ENCODE assay signal across 9 mouse cellular contexts in the genomic region with DNA sequence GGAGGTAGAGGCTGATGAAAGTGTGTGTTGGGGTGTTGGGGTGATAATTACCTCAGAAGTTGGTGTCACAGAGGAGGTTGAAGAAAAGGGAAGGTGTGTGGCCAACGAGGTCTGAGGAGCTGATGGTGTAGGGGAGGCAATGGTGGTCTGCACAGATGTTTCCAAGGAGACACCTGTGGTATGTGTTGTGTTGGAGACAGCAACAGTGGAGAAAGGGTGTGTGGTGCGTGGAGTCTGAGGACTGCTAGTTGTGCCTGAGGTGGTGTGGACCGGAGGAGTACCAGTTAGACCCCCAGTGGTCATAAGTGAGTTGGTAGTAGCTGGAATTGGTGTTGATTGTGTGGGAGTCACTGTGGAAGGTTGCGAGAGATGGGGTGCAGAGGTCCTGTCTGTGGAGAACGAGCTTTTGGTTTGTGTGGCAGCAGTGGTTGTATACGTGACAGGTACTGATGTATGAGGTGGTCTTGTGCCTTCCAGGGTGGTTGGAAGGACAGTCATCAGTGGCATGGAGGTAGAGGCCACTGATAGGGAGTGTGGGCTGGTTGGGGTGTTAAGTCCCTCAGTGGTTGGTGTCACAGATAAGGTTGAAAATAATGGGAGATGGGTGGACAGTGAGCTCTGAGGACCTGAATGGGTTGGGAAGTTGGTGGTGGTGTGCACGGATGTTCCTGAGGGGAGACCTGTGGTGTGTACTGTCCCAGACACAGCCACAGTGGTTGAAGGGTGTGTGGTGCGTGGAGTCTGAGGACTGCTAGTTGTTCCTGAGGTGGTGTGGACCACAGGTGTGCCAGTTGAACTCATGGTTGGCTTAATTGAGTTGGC. TPM values are rescaled to one million over a fixed set of nuclear protein-coding genes. Genes with fewer than 3 reads are reported as not detected.
DNase-seq lines count a peak whose midpoint lies in the region; ATAC-seq and TF ChIP-seq lines count a peak whose summit lies in the region.
"Not testable (repeated sequence)": the region's sequence is repeated elsewhere in the genome, so short reads cannot be mapped to it uniquely, and the experiment has no call there.
"Had no signal": no experiment of that assay in that cellular context is flagged by ENCODE, and none has a peak within 500 bp of the region (broad histone marks: within the 10 kb centered on the region; RNA-seq: fewer than 3 reads in every experiment).

No protein-coding gene starts in this region.

- CTCF ChIA-PET in Patski (lab: Charles Lee) = interaction anchor here (1.0 kb wide), 1 partner anchor 9 kb away, joined by 3 read pairs; no protein-coding TSS in a partner anchor

- not testable (repeated sequence) for H3K27ac ChIP-seq in forebrain, embryonic 10.5 days; heart, embryonic 13.5 days (replicated peaks); hindbrain, embryonic 16.5 days (ENCODE audit: low read depth, low read length); limb, embryonic 10.5 days; liver, postnatal 0 days (ENCODE audit: low read depth); midbrain, embryonic 15.5 days

- not testable (repeated sequence) for H3K27me3 ChIP-seq in Patski; forebrain, embryonic 10.5 days (ENCODE audit: poor library complexity, severe bottlenecking); heart, embryonic 13.5 days (replicated peaks); hindbrain, embryonic 16.5 days (replicated peaks; ENCODE audit: control insufficient read depth, insufficient read depth, low read length); limb, embryonic 10.5 days (ENCODE audit: low read depth, poor library complexity, severe bottlenecking); liver, postnatal 0 days (ENCODE audit: insufficient read depth, low read length); midbrain, embryonic 15.5 days (replicated peaks); splenic B cell, adult 2 months (ENCODE audit: control insufficient read depth, insufficient read depth, low read length, poor library complexity, severe bottlenecking)

- not testable (repeated sequence) for H3K4me3 ChIP-seq in forebrain, embryonic 10.5 days; heart, embryonic 13.5 days; hindbrain, embryonic 16.5 days (ENCODE audit: low read length); limb, embryonic 10.5 days; liver, postnatal 0 days (ENCODE audit: low read depth, low read length); midbrain, embryonic 15.5 days

- H3K9ac ChIP-seq in heart, embryonic 13.5 days; hindbrain, embryonic 16.5 days (ENCODE audit: low read depth, low read length); liver, postnatal 0 days (replicated peaks); midbrain, embryonic 15.5 days: not testable (repeated sequence)

- not testable (repeated sequence) for H3K4me2 ChIP-seq in heart, embryonic 13.5 days; hindbrain, embryonic 16.5 days (ENCODE audit: low read length); liver, postnatal 0 days (ENCODE audit: low read depth, low read length); midbrain, embryonic 15.5 days

- POLR2A ChIA-PET in Patski (lab: Charles Lee) = not testable (repeated sequence)

- peaks cover 12% of the 10 kb centered on the region for H3K36me3 ChIP-seq in forebrain, embryonic 10.5 days (replicated peaks)
- H3K36me3 ChIP-seq in heart, embryonic 13.5 days = peaks cover 19% of the 10 kb centered on the region
- H3K36me3 ChIP-seq in hindbrain, embryonic 16.5 days (ENCODE audit: control insufficient read depth, insufficient read depth, low read length); liver, postnatal 0 days (replicated peaks; ENCODE audit: insufficient read depth, low read length); splenic B cell, adult 2 months (ENCODE audit: control insufficient read depth, insufficient read depth, low read length, poor library complexity, severe bottlenecking): not testable (repeated sequence)
- H3K36me3 ChIP-seq in limb, embryonic 10.5 days = peaks cover 14% of the 10 kb centered on the region
- peaks cover 11% of the 10 kb centered on the region; the same call in 1 of the 2 replicates for H3K36me3 ChIP-seq in midbrain, embryonic 15.5 days (replicated peaks)

- not testable (repeated sequence) for H3K9me3 ChIP-seq in forebrain, embryonic 10.5 days; heart, embryonic 13.5 days; hindbrain, embryonic 16.5 days (ENCODE audit: control insufficient read depth, low read length); limb, embryonic 10.5 days (replicated peaks); liver, postnatal 0 days (ENCODE audit: low read length); midbrain, embryonic 15.5 days

- TF ChIP-seq EP300 in liver, postnatal 0 days (IDR thresholded peaks at IDR 0.05; ENCODE audit: low read depth) = not testable (repeated sequence)

- H3K4me1 ChIP-seq in forebrain, embryonic 10.5 days; heart, embryonic 13.5 days; hindbrain, embryonic 16.5 days (ENCODE audit: control insufficient read depth, insufficient read depth, low read depth, low read length); limb, embryonic 10.5 days; liver, postnatal 0 days (ENCODE audit: insufficient read depth); midbrain, embryonic 15.5 days: not testable (repeated sequence)

- DNase-seq in Patski (ENCODE audit: low read depth, low spot score); liver, postnatal 0 days: not testable (repeated sequence)
- DNase-seq in forebrain, embryonic 10.5 days (ENCODE audit: extremely low spot score, low spot score) = peak; percentile 23
- DNase-seq in limb, embryonic 10.5 days (ENCODE audit: low spot score) = peak; percentile 40
- peak; percentile 15 for DNase-seq in splenic B cell, adult 2 months (ENCODE audit: low read depth, low spot score)

- 89% methylated on average over 6 of the region's 8 CpGs for whole genome bisulfite sequencing in forebrain, embryonic 10.5 days
- WGBS in heart, embryonic 13.5 days = 87% methylated on average over 6 of the region's 8 CpGs
- 90% methylated on average over 5 of the region's 8 CpGs for WGBS in hindbrain, embryonic 16.5 days
- 89% methylated on average over 6 of the region's 8 CpGs for WGBS in limb, embryonic 10.5 days
- WGBS in liver, postnatal 0 days (ENCODE audit: insufficient replicate concordance) = 88% methylated on average over 5 of the region's 8 CpGs
- WGBS in midbrain, embryonic 15.5 days = 92% methylated on average over 6 of the region's 8 CpGs

- TF ChIP-seq CTCF in Patski (IDR thresholded peaks at IDR 0.05); liver, postnatal 0 days (IDR thresholded peaks at IDR 0.05; ENCODE audit: low read depth): not testable (repeated sequence)

- in situ Hi-C loops in Patski (cut with MboI; ENCODE audit: low pct_unique_long_range_greater_than_20kb) = not testable (repeated sequence)

- peak; percentile 34 for ATAC-seq in Patski
- ATAC-seq in heart, embryonic 13.5 days (ENCODE audit: extremely low read depth, insufficient number of reproducible peaks, low FRiP score, low TSS enrichment) = peak; percentile 22; the same call in 1 of the 2 replicates
- peak; percentile 64 for ATAC-seq in hindbrain, embryonic 16.5 days
- ATAC-seq in liver, postnatal 0 days = peak; percentile 35
- peak; percentile 67 for ATAC-seq in midbrain, embryonic 15.5 days (replicated peaks)

RNA-seq across cellular contexts. Expression of gene Muc6, which starts 16.4 kb away (rescaled TPM):
- polyA plus RNA-seq in Patski (2021) = 0.05 TPM
- 0.11 and 0.16 TPM in 2 replicates for polyA plus RNA-seq in forebrain, embryonic 10.5 days (2016; fragmentation: Nextera tagmentation; extraction: Ambion mirVana)
- 0.11 and 0.23 TPM in 2 replicates for polyA plus RNA-seq in heart, embryonic 13.5 days (2015; fragmentation: Nextera tagmentation; extraction: Ambion mirVana)
- 0.19 and 0.29 TPM in 2 replicates for polyA plus RNA-seq in hindbrain, embryonic 16.5 days (2015; fragmentation: Nextera tagmentation; extraction: Ambion mirVana)
- 0.14 and 0.15 TPM in 2 replicates for polyA plus RNA-seq in limb, embryonic 10.5 days (2016; fragmentation: Nextera tagmentation; extraction: Ambion mirVana)
- 0.71 and 0.81 TPM in 2 replicates for polyA plus RNA-seq in liver, postnatal 0 days (2015; fragmentation: Nextera tagmentation; extraction: Ambion mirVana)
- 0.27 and 0.37 TPM in 2 replicates for polyA plus RNA-seq in midbrain, embryonic 15.5 days (2015; fragmentation: Nextera tagmentation; extraction: Ambion mirVana)

RNA-seq across cellular contexts. Expression of gene Muc2, which starts 51.4 kb away (rescaled TPM):
- polyA plus RNA-seq in Patski (2021) = 0.33 TPM
- 0.17 TPM in 1 of 2 replicates, not detected in the other for polyA plus RNA-seq in forebrain, embryonic 10.5 days (2016; fragmentation: Nextera tagmentation; extraction: Ambion mirVana)
- 0.42 and 0.82 TPM in 2 replicates for polyA plus RNA-seq in heart, embryonic 13.5 days (2015; fragmentation: Nextera tagmentation; extraction: Ambion mirVana)
- 0.40 and 0.58 TPM in 2 replicates for polyA plus RNA-seq in hindbrain, embryonic 16.5 days (2015; fragmentation: Nextera tagmentation; extraction: Ambion mirVana)
- polyA plus RNA-seq in limb, embryonic 10.5 days (2016; fragmentation: Nextera tagmentation; extraction: Ambion mirVana) = 0.05 and 0.29 TPM in 2 replicates
- 0.12 TPM in 1 of 2 replicates, not detected in the other for polyA plus RNA-seq in liver, postnatal 0 days (2015; fragmentation: Nextera tagmentation; extraction: Ambion mirVana)
- 0.15 and 0.38 TPM in 2 replicates for polyA plus RNA-seq in midbrain, embryonic 15.5 days (2015; fragmentation: Nextera tagmentation; extraction: Ambion mirVana)
- polyA plus RNA-seq: CD4-positive, CD25-positive, alpha-beta regulatory T cell, adult 4 months had no signal
